Mouse (Mus musculus): ENCODE measurements around the gene Klhl11.

GRCm38 (mm10) chr11:100476281-100476680, 3.7 kb upstream of the Klhl11 start:
- TF ChIP-seq GATA1 (IDR thresholded peaks at IDR 0.05; ENCODE audit: borderline replicate concordance, low read length) (no peak), FLI1 (IDR thresholded peaks at IDR 0.05; ENCODE audit: low read length) (no peak)

All from megakaryocyte, embryonic 14.5 days (primary cell).